Comparison of ENCODE assay signal across 8 mouse cellular contexts in the genomic region with DNA sequence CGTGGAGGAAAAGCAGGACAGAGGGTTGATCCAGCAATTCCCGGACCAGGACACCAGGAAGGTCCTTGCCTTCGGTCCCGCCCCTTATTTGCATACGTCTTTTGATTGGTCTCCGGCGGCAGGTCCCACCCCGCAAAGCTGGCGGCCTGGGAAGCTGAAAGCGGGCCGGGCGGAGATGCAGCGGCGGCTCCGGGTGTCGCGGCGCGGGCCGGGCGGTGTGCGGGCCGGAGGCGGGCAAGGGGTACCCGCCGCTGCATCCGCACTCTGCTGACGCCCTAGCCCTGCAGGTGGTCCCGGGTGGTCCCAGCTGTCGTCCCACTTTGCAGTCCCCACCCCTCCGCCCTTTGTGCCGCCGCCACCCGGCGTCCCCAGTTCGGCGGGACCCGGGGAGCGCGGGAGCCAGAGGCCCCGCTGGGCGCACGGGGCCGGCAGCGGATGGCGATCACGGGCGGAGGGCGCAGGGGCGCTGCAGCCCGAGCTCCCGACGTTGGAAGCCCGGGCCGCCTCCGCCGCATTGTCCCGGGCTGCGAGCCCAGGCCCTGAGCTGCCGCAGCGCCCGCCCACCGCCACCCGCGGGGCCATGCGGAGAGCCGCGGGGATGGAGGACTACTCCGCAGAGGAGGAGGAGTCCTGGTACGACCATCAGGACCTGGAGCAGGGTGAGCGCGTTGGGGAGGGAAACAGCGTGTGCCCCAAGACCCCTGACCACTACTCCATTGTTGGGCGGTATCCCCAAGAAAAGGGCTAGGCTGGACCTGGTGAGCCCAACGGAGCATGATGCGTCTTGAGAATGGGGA. TPM values are rescaled to one million over a fixed set of nuclear protein-coding genes. Genes with fewer than 3 reads are reported as not detected.
DNase-seq lines count a peak whose midpoint lies in the region; ATAC-seq and TF ChIP-seq lines count a peak whose summit lies in the region.

Gene Cdr2l (plus strand): TSS at position 174 of the 797 bp plus-strand sequence.

- peak; percentile 86 for DNase-seq in MEL (ENCODE audit: low read depth, low spot score)
- DNase-seq in cerebellum, adult 11-12 months, result peak; percentile 94
- peak; percentile 91 for DNase-seq in forebrain, postnatal 0 days
- DNase-seq in heart, postnatal 25 days (ENCODE audit: low spot score), result peak; percentile 89
- DNase-seq in layer of hippocampus, adult 18-20 months (ENCODE audit: low spot score in 2 of 2), result peak; percentile 83 to 90
- DNase-seq in lung, adult 18-20 months, result peak; percentile 94 to 95
- DNase-seq in ovary, postnatal 10 days (ENCODE audit: low spot score), result peak; percentile 78
- peak; percentile 77 for DNase-seq in thymus, postnatal 4 days

- ATAC-seq in forebrain, postnatal 0 days, result peak; percentile 94

- peak within 1 kb of the TSS; percentile 83 for H3K9ac ChIP-seq in MEL (ENCODE audit: control insufficient read depth, low read depth, low read length, poor library complexity, severe bottlenecking)
- H3K9ac ChIP-seq in forebrain, postnatal 0 days, result peak within 1 kb of the TSS; percentile 97

- WGBS in forebrain, postnatal 0 days, result under 1% methylated on average over 73 of the region's 76 CpGs

- peaks cover 10 to 23% of the 10 kb centered on the region in 2 experiments; a peak in 3 of 4 replicates for H3K4me1 ChIP-seq in MEL (ENCODE audit: control insufficient read depth in 1 of 2, insufficient read depth in 2 of 2, low read length in 2 of 2)
- H3K4me1 ChIP-seq in forebrain, postnatal 0 days (ENCODE audit: insufficient read depth), result peaks cover 18% of the 10 kb centered on the region

- intact Hi-C loops in heart, postnatal 25 days (cut with DNase I), result no loop called here

- no peak within 1 kb of the TSS for H3K27ac ChIP-seq in MEL (ENCODE audit: control insufficient read depth, low read depth, low read length)
- peak within 1 kb of the TSS; percentile 96 for H3K27ac ChIP-seq in forebrain, postnatal 0 days (ENCODE audit: low read depth, low read length)

- TF ChIP-seq POLR2A in MEL (IDR thresholded peaks at IDR 0.05; ENCODE audit: control insufficient read depth in 1 of 2, insufficient read depth in 1 of 2, low read depth in 1 of 2, low read length in 2 of 2, poor library complexity in 1 of 2), result peak; percentile 58 to 72; a peak in 3 of 4 replicates

- no peak for TF ChIP-seq RAD21 in MEL (IDR thresholded peaks at IDR 0.05; ENCODE audit: low read depth, low read length)

- no peak; a peak in 1 of 4 replicates for TF ChIP-seq EP300 in MEL (IDR thresholded peaks at IDR 0.05; ENCODE audit: low read depth in 1 of 2, low read length in 2 of 2)

- no peak for TF ChIP-seq CTCF in MEL (IDR thresholded peaks at IDR 0.05 in 2 of 3, conservative IDR thresholded peaks at IDR 0.05 in 1 of 3; ENCODE audit: control insufficient read depth in 1 of 3, insufficient read depth in 1 of 3, low read depth in 2 of 3, low read length in 3 of 3, poor library complexity in 1 of 3, severe bottlenecking in 1 of 3)
- no peak for TF ChIP-seq CTCF in forebrain, postnatal 0 days (IDR thresholded peaks at IDR 0.05; ENCODE audit: low read depth)

- H3K27me3 ChIP-seq in MEL (ENCODE audit: control insufficient read depth in 1 of 2, insufficient read depth in 2 of 2, low read length in 2 of 2), result no peaks in the 10 kb centered on the region
- no peaks in the 10 kb centered on the region for H3K27me3 ChIP-seq in forebrain, postnatal 0 days (ENCODE audit: insufficient read depth, low read length)

- H3K9me3 ChIP-seq in MEL (replicated peaks; ENCODE audit: insufficient read depth, low read length), result no peaks in the 10 kb centered on the region
- H3K9me3 ChIP-seq in forebrain, postnatal 0 days (ENCODE audit: low read length), result no peaks in the 10 kb centered on the region

- peak within 1 kb of the TSS; percentile 84 to 88 for H3K4me3 ChIP-seq in MEL (ENCODE audit: control insufficient read depth in 1 of 2, insufficient read depth in 1 of 2, low read depth in 2 of 2, low read length in 2 of 2)
- H3K4me3 ChIP-seq in forebrain, postnatal 0 days (ENCODE audit: low read depth, low read length), result peak within 1 kb of the TSS; percentile 94

- peaks cover 0 to 11% of the 10 kb centered on the region in 2 experiments; a peak in 2 of 4 replicates for H3K36me3 ChIP-seq in MEL (ENCODE audit: control insufficient read depth in 1 of 2, insufficient read depth in 2 of 2, low read length in 2 of 2)
- no peaks in the 10 kb centered on the region for H3K36me3 ChIP-seq in forebrain, postnatal 0 days (ENCODE audit: insufficient read depth)

- H3K4me2 ChIP-seq in forebrain, postnatal 0 days (ENCODE audit: low read depth), result peak within 1 kb of the TSS; percentile 76

- H3K79me2 ChIP-seq in MEL (ENCODE audit: control insufficient read depth, insufficient read depth, low read length, poor library complexity), result peaks cover 4% of the 10 kb centered on the region; the same call in 1 of the 2 replicates

TF ChIP-seq in MEL, 35 proteins besides CTCF, POLR2A, EP300 and RAD21:
- TF ChIP-seq UBTF (IDR thresholded peaks at IDR 0.05; ENCODE audit: borderline replicate concordance, insufficient read depth, low read depth, low read length) (peak; percentile 76; the same call in 1 of the 2 replicates), TBP (IDR thresholded peaks at IDR 0.05; ENCODE audit: low read depth, low read length) (0 out of 2 replicates have a peak, but pooled peaks have one; percentile 10), ZMIZ1 (IDR thresholded peaks at IDR 0.05; ENCODE audit: low read depth, low read length) (no peak), MEF2A (IDR thresholded peaks at IDR 0.05; ENCODE audit: extremely low read depth, insufficient replicate concordance, low read depth, low read length, poor library complexity, severe bottlenecking) (no peak), MXI1 (IDR thresholded peaks at IDR 0.05; ENCODE audit: low read depth, low read length) (peak; percentile 69), POLR2AphosphoS2 (IDR thresholded peaks at IDR 0.05; ENCODE audit: low read length) (peak; percentile 33; the same call in 1 of the 2 replicates), HCFC1 (IDR thresholded peaks at IDR 0.05; ENCODE audit: low read depth, low read length) (peak; percentile 47; the same call in 1 of the 2 replicates), SIN3A (IDR thresholded peaks at IDR 0.05; ENCODE audit: low read length) (peak; percentile 50; the same call in 1 of the 2 replicates), NELFE (IDR thresholded peaks at IDR 0.05; ENCODE audit: low read depth, low read length) (peak; percentile 46), ELF1 (IDR thresholded peaks at IDR 0.05; ENCODE audit: low read depth, low read length) (peak; percentile 36; the same call in 1 of the 2 replicates), TCF12 (IDR thresholded peaks at IDR 0.05; ENCODE audit: low read depth, low read length) (no peak), ZC3H11A (IDR thresholded peaks at IDR 0.05; ENCODE audit: low read depth, low read length) (no peak), USF1 (IDR thresholded peaks at IDR 0.05; ENCODE audit: low read depth, low read length) (no peak), JUND (IDR thresholded peaks at IDR 0.05; ENCODE audit: low read depth, low read length) (no peak)
TF ChIP-seq in MEL: peak in this region for 8.

RNA-seq across cellular contexts. Expression of gene Cdr2l, which starts in this region (rescaled TPM):
- 6.3 and 8.2 TPM in 2 replicates for total RNA-seq in MEL (2012; rRNA removed)
- 1 to 10 TPM in 1 of 2 experiments, not detected in 1; 5.2 TPM for polyA plus RNA-seq in MEL (2012; ENCODE audit: insufficient read depth in 1 of 2, insufficient read length in 2 of 2, low read depth in 1 of 2, low replicate concordance in 2 of 2, missing spikeins in 1 of 2)
- total RNA-seq in forebrain, postnatal 0 days (2014; rRNA removed), result 43.0 and 45.8 TPM in 2 replicates
- 14.4 and 16.9 TPM in 2 replicates for polyA plus RNA-seq in forebrain, postnatal 0 days (2015; fragmentation: Nextera tagmentation; extraction: Ambion mirVana)
- total RNA-seq in heart, postnatal 25 days (2021), result 1 to 10 TPM; 5.5 to 6.6 TPM
- total RNA-seq in layer of hippocampus, adult 18-20 months (2021), result 10 to 100 TPM; 29.7 to 30.6 TPM
